Mouse (Mus musculus) mature B cell (primary cell): ENCODE results near the gene Alx3.
"Not testable (repeated sequence)": the region's sequence is repeated elsewhere in the genome, so short reads cannot be mapped to it uniquely, and the experiment has no call there.

ENCODE experiments used
- in situ Hi-C: fragments of 300-500 bp; cut with MboI; formaldehyde crosslinking; loops from 2 replicates; pipeline ENCODE4 v1.14.3; 2019

The Alx3 gene

DNA sequence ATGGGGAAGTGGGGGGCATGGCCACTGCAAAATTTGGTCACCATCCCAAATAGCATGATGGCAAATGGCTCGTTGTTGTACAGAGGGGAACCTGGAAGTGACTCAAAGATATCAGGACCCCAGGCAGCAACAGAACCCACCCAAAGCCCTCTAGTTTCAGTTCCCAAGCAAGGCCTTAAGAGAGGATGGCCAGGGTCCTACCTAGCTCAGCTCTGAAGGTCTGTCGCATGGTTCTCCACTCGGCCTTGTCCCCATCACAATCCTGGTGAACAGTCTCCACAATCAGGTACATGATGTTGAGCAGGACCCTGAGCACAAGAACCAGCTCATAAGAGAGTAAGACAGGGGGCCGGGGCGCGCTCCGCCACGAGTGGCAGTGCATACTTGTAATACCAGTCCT lies 29.6 kb downstream of the Alx3 start:
- in situ Hi-C loops = no loop called here

DNA sequence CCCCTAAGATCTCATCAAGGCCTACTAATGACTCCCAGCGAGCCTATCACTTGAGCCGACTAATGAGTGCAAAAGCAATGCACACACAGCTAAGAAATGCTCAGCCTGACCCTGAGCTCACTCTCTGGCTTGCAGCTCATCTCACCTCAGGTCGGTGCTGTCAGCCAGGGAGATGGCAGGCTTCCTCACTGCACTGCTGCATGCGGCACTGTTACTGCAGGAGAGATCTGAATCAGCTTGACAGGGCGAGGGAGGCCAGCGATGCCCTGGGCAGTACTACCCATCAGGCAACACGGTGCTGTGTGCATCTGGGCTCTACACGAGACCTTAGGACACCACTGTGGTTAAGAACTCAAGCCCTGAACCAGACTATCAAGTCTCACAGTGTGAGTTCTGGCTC lies 30.7 kb downstream of the Alx3 start:
- in situ Hi-C loops = no loop called here

DNA sequence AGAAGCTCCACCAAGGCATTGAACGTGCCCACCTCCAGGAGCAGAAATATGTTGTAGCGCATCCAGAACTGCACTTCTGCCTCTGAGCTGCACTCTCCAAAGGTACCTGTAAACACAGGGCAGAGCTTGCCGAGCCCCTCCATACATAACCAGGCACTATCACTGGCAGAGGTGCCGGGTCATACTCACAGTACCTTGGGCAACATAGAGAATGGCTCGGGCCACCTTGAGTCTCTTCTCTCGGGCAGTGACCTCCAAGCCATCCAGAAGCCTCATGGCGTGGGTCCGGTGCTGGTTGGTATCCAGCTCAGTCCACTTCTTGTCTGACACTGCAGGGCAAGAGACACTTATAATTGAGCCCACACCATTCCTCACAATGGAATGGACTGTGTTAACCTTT lies 31.9 kb downstream of the Alx3 start:
- in situ Hi-C loops = no loop called here

DNA sequence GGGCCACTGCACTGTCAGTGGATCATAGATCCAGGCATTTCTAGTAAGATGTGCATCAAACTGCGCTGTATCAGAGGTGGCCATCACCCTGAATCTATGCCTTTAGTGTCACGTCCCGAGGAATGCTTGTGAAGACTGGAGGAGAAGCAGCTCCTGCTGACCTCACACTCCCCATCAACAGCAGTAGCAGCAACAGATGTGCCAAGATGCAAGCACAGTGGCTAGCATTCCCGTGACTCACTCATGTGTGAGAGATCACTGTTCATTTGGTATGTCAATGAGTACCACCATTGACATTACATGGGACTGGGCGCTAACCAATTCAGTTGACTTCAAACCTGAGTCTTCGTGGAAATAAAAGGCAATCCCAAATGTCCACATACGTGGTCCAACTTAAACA lies 32.8 kb downstream of the Alx3 start:
- in situ Hi-C loops = no loop called here

GRCm38 (mm10) chr3:107628551-107628950 lies 33.7 kb downstream of the Alx3 start:
- in situ Hi-C loops = no loop called here

DNA sequence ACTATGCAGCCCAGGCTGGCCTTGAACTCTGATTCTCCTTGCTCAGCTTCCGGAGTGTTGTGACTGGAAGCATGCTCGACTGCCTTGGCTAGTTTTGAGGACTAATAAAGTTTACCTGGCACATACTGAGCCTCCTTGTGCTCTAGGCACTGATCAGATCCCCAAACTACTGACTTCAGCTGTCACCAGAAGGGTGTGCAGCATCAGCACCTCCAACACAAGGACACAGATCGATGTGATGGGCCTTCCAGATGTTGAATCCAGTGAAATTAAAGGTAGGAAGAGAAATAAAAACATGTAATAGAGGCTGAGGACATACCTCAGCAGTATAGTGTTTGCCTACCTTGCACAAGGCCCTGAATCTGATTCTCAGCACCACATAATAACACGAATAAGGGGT lies 34.6 kb downstream of the Alx3 start:
- in situ Hi-C loops = no loop called here

DNA sequence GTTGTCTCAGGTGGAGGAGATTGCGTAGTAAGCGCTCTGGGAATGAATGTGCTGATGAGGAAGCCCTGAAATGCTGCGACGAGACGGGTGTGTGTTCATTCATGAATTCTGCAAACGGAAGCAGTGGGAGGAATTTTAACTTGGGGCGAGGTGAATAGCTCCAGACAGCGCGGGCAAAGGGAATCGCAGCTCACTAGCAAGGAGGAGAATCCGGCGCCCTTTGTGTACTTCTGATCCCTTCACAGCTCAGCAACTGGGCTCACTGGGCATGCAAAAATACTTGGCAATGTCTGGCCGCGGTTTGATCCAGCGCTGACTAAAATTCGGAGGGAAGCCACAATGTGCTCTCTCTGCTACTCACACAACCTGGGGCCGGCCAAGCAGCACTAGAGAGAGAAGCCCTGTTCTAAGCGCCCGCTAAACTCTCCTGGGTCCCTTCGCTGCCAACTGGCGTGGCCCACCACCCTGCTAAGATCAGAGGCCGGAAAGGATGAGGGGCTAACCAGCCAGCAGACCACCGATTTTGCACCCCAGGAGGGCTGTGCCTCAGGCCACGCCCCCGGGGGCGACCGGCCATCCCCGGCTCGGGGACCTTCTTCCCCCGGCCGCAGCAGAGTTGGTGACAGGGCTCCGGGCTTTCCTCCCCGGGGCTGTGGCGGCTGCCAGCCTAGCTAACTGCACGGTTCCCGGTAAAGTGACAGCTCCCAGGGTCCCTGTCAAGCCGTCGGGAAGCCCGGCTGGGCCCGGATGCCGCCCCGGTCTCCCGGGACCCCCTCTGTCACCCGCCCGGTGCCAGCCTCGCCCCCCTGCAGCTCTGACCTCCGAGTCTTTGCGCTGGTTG lies 36.1 kb downstream of the Alx3 start, which contains the start of gene Gm10961:
Gene Gm10961 (plus strand): TSS at position 641 of the 841 bp plus-strand sequence.
- in situ Hi-C loops = no loop called here

GRCm38 (mm10) chr3:107631523-107631958 lies 36.7 kb downstream of the Alx3 start, which contains the start of gene Strip1:
TSS of gene Strip1 (minus strand) at chr3:107631694.
- in situ Hi-C loops = no loop called here

DNA sequence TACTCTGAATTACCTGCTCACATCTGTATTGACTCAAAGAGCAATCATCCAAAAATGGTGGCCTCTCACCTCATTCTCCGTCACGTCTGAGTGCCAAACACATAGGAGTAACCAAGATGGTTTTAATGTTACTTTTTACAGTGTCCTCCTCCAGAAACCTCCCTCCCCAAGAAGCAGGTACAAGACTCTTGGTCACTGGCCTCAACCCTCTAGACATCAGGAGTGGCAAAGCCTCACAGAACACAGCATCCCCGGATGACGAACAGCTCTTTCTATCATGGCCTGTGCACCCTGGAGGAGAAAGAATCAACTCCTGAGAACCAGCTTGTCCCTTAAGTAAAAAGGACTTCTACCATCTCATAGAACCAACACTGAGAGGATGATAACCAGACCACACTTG lies 38.0 kb downstream of the Alx3 start:
- in situ Hi-C loops = no loop called here

DNA sequence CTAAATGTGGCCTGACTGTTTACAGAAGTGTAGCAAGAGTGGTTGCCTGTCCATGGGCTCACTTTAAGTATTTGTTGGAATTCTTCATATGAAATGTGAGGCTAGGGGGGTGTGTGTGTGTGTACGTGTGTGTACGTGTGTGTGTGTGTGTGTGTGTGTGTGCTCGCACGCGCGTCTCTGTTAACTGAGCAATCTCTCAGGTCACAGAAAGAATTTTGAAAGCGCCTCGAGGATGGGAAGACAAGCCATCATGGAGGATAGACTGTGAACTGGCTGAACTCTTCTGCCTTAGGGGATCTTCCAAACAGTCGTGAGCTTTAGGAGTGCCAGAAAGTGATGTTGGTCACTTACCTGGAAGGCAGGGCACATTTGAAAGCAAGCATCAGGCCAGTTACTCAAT lies 39.1 kb downstream of the Alx3 start:
- in situ Hi-C loops = no loop called here

DNA sequence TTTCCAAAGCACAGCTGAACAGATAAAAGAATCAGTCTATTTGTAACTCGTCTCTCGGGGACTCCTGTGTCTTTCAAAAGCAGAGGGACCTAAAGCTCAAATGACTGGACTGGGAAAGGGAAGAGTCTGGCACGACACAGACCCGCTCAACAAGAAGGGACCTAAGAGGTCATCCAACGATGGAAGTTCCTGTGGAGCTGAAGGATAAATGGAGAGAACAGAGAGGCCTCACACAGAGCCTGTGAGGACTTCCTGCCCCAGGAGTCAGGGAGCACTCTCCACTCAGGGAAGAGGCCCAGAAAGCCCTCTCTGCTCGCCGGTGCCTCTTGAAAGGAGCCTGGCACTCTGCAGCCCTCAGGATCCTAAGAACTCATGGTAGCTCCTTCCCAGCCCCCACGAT lies 41.0 kb downstream of the Alx3 start:
- in situ Hi-C loops = no loop called here

DNA sequence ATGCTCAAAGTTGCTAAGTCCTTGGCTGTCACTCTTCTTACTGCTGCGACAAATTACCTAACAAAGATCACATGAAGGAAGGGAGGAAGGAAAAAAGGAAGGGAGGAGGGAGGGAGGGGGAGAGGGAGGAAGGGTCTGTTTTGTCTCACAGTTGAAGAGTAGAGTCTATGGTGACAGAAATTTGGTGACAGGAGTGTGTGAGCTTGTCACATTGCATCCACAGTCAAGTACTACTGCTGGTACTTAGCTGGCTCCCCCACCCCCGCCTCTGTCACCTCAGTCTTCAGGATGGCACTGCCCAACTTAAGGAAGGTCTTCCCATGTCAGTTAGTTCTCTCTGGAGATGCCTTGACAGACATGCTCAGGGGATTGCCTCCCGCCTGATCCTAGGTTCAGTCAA lies 41.4 kb downstream of the Alx3 start:
- in situ Hi-C loops = no loop called here

DNA sequence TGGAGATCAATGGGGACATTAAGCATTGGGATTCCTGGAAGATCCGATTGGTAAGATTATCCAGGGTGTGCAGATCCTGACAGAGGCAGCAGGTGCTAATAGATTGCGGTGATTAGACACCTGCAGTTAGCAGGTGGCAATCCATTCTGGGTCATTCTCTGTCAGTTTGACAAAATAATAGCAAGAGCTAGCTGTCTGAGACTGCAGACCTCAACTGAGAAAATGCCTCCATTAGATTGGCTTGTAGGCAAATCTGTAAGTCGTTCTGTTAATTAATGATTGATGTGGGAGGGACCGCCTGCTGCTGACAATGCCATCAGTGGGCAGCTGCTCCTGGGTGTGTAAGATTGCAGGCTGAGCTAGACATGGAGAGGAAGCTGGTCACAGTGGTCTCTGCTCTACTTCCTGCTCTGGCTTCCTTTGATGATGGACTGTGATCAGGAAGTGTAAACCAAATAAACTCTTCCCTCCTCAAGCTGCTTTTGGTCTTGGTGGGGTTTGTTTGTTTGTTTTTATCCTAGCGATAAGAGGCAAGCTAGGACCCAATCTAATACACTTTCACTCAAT lies 42.9 kb downstream of the Alx3 start:
- in situ Hi-C loops = no loop called here

- in situ Hi-C loops = no loop called here
These were observed 52.1 kb downstream of the Alx3 start for GRCm38 (mm10) chr3:107646947-107647346.

DNA sequence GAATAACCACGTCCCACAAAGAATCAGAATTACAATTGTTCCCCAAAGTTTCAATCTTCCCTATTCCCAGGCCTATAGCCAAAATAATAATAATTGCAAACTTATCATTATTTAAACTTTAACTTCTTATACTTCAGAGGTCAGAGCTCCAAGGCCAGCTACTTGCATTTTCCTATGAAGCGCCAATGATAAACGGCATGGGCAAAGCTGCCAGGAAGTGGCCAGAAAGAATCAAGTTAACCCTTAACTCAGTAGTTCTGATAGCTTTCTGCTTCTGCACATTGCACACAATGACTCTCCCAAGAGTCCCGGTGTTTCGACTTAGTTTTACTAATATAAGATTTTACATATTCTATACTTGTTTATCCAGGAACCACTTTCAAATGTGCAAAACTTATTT lies 55.4 kb downstream of the Alx3 start:
- in situ Hi-C loops = not testable (repeated sequence)

- in situ Hi-C loops = no loop called here
These were observed 58.1 kb downstream of the Alx3 start for GRCm38 (mm10) chr3:107652968-107653367.

- in situ Hi-C loops = no loop called here
These were observed 60.0 kb downstream of the Alx3 start for GRCm38 (mm10) chr3:107654861-107655260.
